Comparison of ENCODE assay signal across 7 mouse cellular contexts in genomic region chr2:33131500-33132092, GRCm38 (mm10). TPM values are rescaled to one million over a fixed set of nuclear protein-coding genes. Genes with fewer than 3 reads are reported as not detected.
DNase-seq lines count a peak whose midpoint lies in the region; ATAC-seq and TF ChIP-seq lines count a peak whose summit lies in the region.

Gene Garnl3, minus strand, starts transcription at chr2:33131654.

- TF ChIP-seq CTCF in left cerebral cortex, adult 2 months (IDR thresholded peaks at IDR 0.05) = peak; percentile 69

- peaks cover 17% of the 10 kb centered on the region for H3K4me1 ChIP-seq in hindbrain, embryonic 16.5 days (ENCODE audit: control insufficient read depth, insufficient read depth, low read depth, low read length)

- H3K4me2 ChIP-seq in hindbrain, embryonic 16.5 days (ENCODE audit: low read length) = peak within 1 kb of the TSS; percentile 97

- peak within 1 kb of the TSS; percentile 75 for H3K27ac ChIP-seq in hindbrain, embryonic 16.5 days (ENCODE audit: low read depth, low read length)
- peak within 1 kb of the TSS; percentile 66 for H3K27ac ChIP-seq in left cerebral cortex, adult 2 months

- peak within 1 kb of the TSS; percentile 68 for H3K9ac ChIP-seq in hindbrain, embryonic 16.5 days (ENCODE audit: low read depth, low read length)

- intact Hi-C loops in left cerebral cortex, adult 2 months (cut with DNase I) = loop anchor here (2.0 to 5.0 kb wide), 2 partner anchors 107 to 139 kb away; no protein-coding TSS in a partner anchor

- under 1% methylated on average over 22 of the region's 22 CpGs for WGBS in hindbrain, embryonic 16.5 days

- no peaks in the 10 kb centered on the region for H3K9me3 ChIP-seq in hindbrain, embryonic 16.5 days (ENCODE audit: control insufficient read depth, low read length)

- H3K4me3 ChIP-seq in hindbrain, embryonic 16.5 days (ENCODE audit: low read length) = peak within 1 kb of the TSS; percentile 82
- H3K4me3 ChIP-seq in left cerebral cortex, adult 2 months = peak within 1 kb of the TSS; percentile 78

- DNase-seq in T-cell, adult 2 months (ENCODE audit: low spot score) = peak; percentile 73
- DNase-seq in cerebellum, adult 11-12 months = peak; percentile 88
- DNase-seq in frontal cortex, postnatal 10 days (ENCODE audit: low spot score in 2 of 2) = peak; percentile 74 to 81
- peak; percentile 51 to 54 for DNase-seq in left cerebral cortex, adult 2 months (ENCODE audit: extremely low spot score in 1 of 2, low spot score in 2 of 2)
- DNase-seq in lung, postnatal 4 days = peak; percentile 79 to 82
- peak; percentile 50 to 64 for DNase-seq in right cerebral cortex, postnatal 36 days (ENCODE audit: low spot score in 2 of 2)

- H3K27me3 ChIP-seq in hindbrain, embryonic 16.5 days (replicated peaks; ENCODE audit: control insufficient read depth, insufficient read depth, low read length) = no peaks in the 10 kb centered on the region

- 0 out of 2 replicates have a peak, but pooled peaks cover 4% of the 10 kb centered on the region for H3K36me3 ChIP-seq in hindbrain, embryonic 16.5 days (ENCODE audit: control insufficient read depth, insufficient read depth, low read length)

- ATAC-seq in hindbrain, embryonic 16.5 days = no peak; the same call in 1 of the 2 replicates

RNA-seq across cellular contexts. Expression of gene Garnl3, which starts in this region (rescaled TPM):
- 65.9 and 68.7 TPM in 2 replicates for polyA plus RNA-seq in hindbrain, embryonic 16.5 days (2015; fragmentation: Nextera tagmentation; extraction: Ambion mirVana)
- total RNA-seq in left cerebral cortex, adult 2 months (2021) = 100 to 1,000 TPM in 1 of 2 experiments, 10 to 100 TPM in 1; 94.7 to 129 TPM
